ENCODE assay signal across 8 mouse cellular contexts in the genomic region with DNA sequence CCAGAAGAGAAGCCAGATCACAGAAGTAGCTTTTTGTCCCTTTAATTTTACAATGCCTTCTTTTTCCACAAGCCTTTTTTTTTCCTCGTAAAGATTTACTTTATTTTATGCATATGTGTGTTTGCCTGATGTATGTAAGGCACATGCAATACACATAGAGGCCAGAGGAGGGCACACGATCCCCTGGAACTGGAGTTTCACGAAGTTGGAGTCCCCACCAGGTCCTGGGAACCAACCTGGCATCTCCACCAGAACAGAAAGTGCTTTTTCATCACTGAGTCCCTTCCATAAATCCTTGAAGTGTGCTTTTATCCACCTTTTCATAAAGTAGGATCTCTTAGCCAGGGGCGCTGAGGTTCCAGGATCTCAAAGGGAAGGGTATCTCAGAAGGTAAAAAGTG.
DNase-seq lines count a peak whose midpoint lies in the region; ATAC-seq and TF ChIP-seq lines count a peak whose summit lies in the region.

No protein-coding gene starts in this region.

- in situ Hi-C loops in ES-E14 (cut with MboI; ENCODE audit: low sequenced_read_pairs in 2 of 2, unreplicated experiment in 2 of 2) = no loop called here

- peaks cover 25% of the 10 kb centered on the region for H3K27me3 ChIP-seq in kidney, embryonic 15.5 days
- no peaks in the 10 kb centered on the region for H3K27me3 ChIP-seq in limb, embryonic 11.5 days (ENCODE audit: control insufficient read depth, insufficient read depth, low read length)

- no peak overlapping the region for H3K9ac ChIP-seq in kidney, embryonic 15.5 days
- H3K9ac ChIP-seq in ES-E14 (ENCODE audit: insufficient read depth, low read depth, low read length, poor library complexity, severe bottlenecking) = no peak overlapping the region
- no peak overlapping the region for H3K9ac ChIP-seq in limb, embryonic 11.5 days (ENCODE audit: low read length)

- no peak overlapping the region for H3K4me2 ChIP-seq in kidney, embryonic 15.5 days
- H3K4me2 ChIP-seq in limb, embryonic 11.5 days (ENCODE audit: low read depth, severe bottlenecking) = no peak overlapping the region

- ATAC-seq in kidney, embryonic 15.5 days (replicated peaks; ENCODE audit: low FRiP score) = no peak
- no peak for ATAC-seq in limb, embryonic 11.5 days (ENCODE audit: insufficient number of reproducible peaks, low FRiP score, low TSS enrichment, low read depth)

- no peak overlapping the region for H3K27ac ChIP-seq in kidney, embryonic 15.5 days
- H3K27ac ChIP-seq in ES-E14 (ENCODE audit: insufficient read depth, low read depth, low read length, poor library complexity, severe bottlenecking) = no peak overlapping the region
- no peak overlapping the region for H3K27ac ChIP-seq in limb, embryonic 11.5 days (replicated peaks; ENCODE audit: low read depth, low read length)

- peaks cover 31% of the 10 kb centered on the region for H3K4me1 ChIP-seq in kidney, embryonic 15.5 days
- no peaks in the 10 kb centered on the region; a peak in 1 of 4 replicates for H3K4me1 ChIP-seq in ES-E14 (ENCODE audit: control insufficient read depth in 2 of 2, insufficient read depth in 2 of 2, low read length in 2 of 2, poor library complexity in 1 of 2)
- H3K4me1 ChIP-seq in limb, embryonic 11.5 days (ENCODE audit: control insufficient read depth, insufficient read depth, low read length) = peaks cover 21% of the 10 kb centered on the region

- H3K9me3 ChIP-seq in kidney, embryonic 15.5 days (replicated peaks) = no peaks in the 10 kb centered on the region
- no peaks in the 10 kb centered on the region for H3K9me3 ChIP-seq in ES-E14 (ENCODE audit: control insufficient read depth, insufficient read depth, low read depth, low read length)
- H3K9me3 ChIP-seq in limb, embryonic 11.5 days (ENCODE audit: control insufficient read depth, low read length) = no peaks in the 10 kb centered on the region

- peak; percentile 17 to 19 for DNase-seq in adrenal gland, postnatal 36 days
- DNase-seq in adrenal gland, postnatal 4 days (ENCODE audit: low spot score in 2 of 2) = no peak
- peak; percentile 19 for DNase-seq in kidney, postnatal 14 days
- DNase-seq in ES-E14 (ENCODE audit: low read depth, low spot score) = peak; percentile 33
- peak; percentile 70 for DNase-seq in limb, embryonic 11.5 days (ENCODE audit: low spot score)
- no peak for DNase-seq in ovary, adult 18-20 months (ENCODE audit: low spot score)
- no peak for DNase-seq in Muller cell, postnatal 12 days (ENCODE audit: inconsistent ontology term)

- H3K36me3 ChIP-seq in kidney, embryonic 15.5 days = no peaks in the 10 kb centered on the region
- no peaks in the 10 kb centered on the region for H3K36me3 ChIP-seq in ES-E14 (ENCODE audit: control insufficient read depth, insufficient read depth, low read length, poor library complexity, severe bottlenecking)
- H3K36me3 ChIP-seq in limb, embryonic 11.5 days (ENCODE audit: control insufficient read depth, insufficient read depth, low read length) = no peaks in the 10 kb centered on the region

- WGBS in kidney, embryonic 15.5 days = 46% methylated on average over 4 of the region's 4 CpGs
- WGBS in limb, embryonic 11.5 days = 40% methylated on average over 4 of the region's 4 CpGs

- no peak overlapping the region for H3K4me3 ChIP-seq in kidney, embryonic 15.5 days (replicated peaks)
- no peak overlapping the region for H3K4me3 ChIP-seq in ES-E14 (ENCODE audit: insufficient read depth in 1 of 2, low read depth in 1 of 2, low read length in 2 of 2, poor library complexity in 1 of 2, severe bottlenecking in 1 of 2)
- H3K4me3 ChIP-seq in limb, embryonic 11.5 days (ENCODE audit: low read depth, low read length) = no peak overlapping the region

TF ChIP-seq in ES-E14, 5 proteins besides CTCF, POLR2A, EP300 and RAD21:
- TF ChIP-seq ZNF384 (IDR thresholded peaks at IDR 0.05; ENCODE audit: low read depth, low read length) = no peak
- TF ChIP-seq CHD2 (IDR thresholded peaks at IDR 0.05; ENCODE audit: low read depth, low read length) = no peak
- TF ChIP-seq MAFK (IDR thresholded peaks at IDR 0.05; ENCODE audit: insufficient read depth, low read depth, low read length) = no peak
- TF ChIP-seq HCFC1 (IDR thresholded peaks at IDR 0.05; ENCODE audit: borderline replicate concordance, insufficient read depth, low read length) = no peak
- peak; percentile 59; the same call in 1 of the 2 replicates for TF ChIP-seq ZC3H11A (IDR thresholded peaks at IDR 0.05; ENCODE audit: borderline replicate concordance, low read depth, low read length)

Comparison
In these comparisons a context has a peak if more than half of its experiments do, and no peak if none do; other contexts are left out.
1. DNase-seq: peak in adrenal gland, postnatal 36 days (2 of 2), kidney, postnatal 14 days (single experiment), ES-E14 (single experiment) and limb, embryonic 11.5 days (single experiment); none in adrenal gland, postnatal 4 days (0 of 2), ovary, adult 18-20 months (single experiment) and Muller cell, postnatal 12 days (single experiment).